Mouse (Mus musculus): ENCODE data around the gene Intu. TPM values are rescaled to one million over a fixed set of nuclear protein-coding genes. Genes with fewer than 3 reads are reported as not detected.

Gene Intu
- polyA plus RNA-seq (2015; fragmentation: Nextera tagmentation; extraction: Ambion mirVana): 3.5 and 4.1 TPM in 2 replicates

DNA sequence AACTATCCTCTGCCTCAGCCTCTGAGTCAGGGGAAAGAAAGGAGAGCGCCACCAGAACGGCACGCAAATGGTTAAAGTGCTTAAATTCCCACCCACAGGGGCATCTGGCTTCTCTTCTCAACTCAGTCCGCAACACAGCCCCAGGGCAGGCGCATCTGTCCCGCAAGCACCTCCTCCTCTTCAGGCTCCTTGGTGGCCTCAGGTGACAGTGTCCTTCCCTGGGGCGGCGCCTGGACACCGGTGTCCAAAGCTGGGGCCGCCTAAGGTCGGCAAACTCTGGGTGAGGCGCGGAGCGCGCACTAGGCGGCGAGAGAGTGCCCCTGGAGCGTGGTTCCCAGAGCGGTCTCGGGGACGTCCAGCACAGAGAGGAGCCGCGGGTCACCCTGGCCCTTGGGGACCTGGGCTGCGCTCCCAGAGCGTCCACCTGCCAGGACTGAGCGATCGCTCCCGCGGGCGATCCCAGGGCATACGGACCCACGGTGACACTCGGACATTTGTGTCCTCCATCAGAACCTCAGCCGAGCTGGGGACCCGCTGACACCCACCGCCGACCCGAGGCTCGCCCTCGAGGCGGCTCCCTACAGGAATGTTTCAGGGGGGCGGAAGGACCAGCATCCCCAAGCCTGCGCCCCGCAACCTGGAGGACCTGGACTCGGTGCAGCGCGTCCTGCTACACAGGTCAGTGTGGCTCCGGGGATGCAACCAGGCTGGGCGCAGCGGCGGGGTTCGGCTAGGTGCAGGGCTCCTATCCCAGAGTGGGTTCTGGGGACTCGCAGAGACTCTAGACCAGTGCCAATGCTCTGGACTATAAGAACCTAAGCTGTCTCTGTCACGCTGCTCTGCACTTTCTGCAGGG, at the start of gene Intu:
Gene Intu, plus strand, starts transcription at position 1 of the 856 bp plus-strand sequence.
- WGBS: under 1% methylated on average over 54 of the region's 54 CpGs
- H3K9ac ChIP-seq: peak within 1 kb of the TSS; percentile 80
- ATAC-seq (ENCODE audit: low FRiP score): peak; percentile 86
- H3K36me3 ChIP-seq: no peaks in the 10 kb centered on the region
- H3K4me2 ChIP-seq: peak within 1 kb of the TSS; percentile 100
- H3K4me1 ChIP-seq (replicated peaks): peaks cover 44% of the 10 kb centered on the region
- no peak within 1 kb of the TSS; the same call in 1 of the 2 replicates for H3K27ac ChIP-seq
- H3K27me3 ChIP-seq: peaks cover 45% of the 10 kb centered on the region
- peak within 1 kb of the TSS; percentile 63 for H3K4me3 ChIP-seq
- no peaks in the 10 kb centered on the region for H3K9me3 ChIP-seq

DNA sequence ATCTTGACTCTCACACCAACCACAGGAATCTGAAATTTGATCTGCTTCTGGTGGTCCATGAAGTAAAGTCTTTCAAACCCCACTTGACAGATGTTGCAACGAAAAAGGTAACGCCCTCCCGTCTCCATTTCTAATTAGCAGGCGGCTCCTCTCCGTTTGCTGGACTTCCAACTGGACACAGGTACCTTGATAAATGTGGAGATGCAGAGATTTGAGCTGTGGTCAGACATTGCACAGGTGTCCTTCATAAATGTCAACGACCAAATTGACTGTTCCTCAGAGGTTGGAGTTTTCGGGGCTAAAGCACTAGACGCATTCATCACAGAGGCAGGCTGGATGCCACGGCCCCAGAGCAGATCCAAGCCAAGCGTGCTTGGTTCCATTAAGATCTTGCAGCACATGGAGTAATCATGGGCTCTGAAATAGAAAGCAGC, 47.8 kb upstream of the Intu start:
- H3K9ac ChIP-seq: no peak overlapping the region

DNA sequence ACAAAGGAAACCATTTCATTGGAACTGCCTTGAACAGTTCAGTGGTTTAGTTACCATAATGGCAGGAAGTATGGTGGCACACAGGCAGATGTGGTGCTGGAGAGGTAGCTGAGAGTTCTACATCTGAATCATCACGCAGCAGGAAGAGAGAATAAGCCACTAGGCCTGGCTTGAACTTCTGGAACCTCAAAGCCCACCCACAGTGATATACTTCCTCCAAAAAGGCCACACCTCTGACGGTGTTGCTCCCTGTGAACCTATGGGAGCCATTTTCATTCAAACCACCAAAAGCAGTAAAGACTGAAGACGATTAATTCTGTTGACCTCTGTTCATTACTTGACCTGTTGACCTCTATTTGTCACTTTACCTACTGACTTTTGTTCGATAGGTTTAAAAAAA, 43.7 kb upstream of the Intu start:
- H3K9me3 ChIP-seq: 0 out of 2 replicates have a peak, but pooled peaks cover 3% of the 10 kb centered on the region
- no peak for ATAC-seq (ENCODE audit: low FRiP score)
- no peak overlapping the region for H3K27ac ChIP-seq
- no peak overlapping the region for H3K9ac ChIP-seq
- no peaks in the 10 kb centered on the region for H3K27me3 ChIP-seq
- H3K4me3 ChIP-seq: no peak overlapping the region
- no peak overlapping the region for H3K4me2 ChIP-seq
- no peaks in the 10 kb centered on the region for H3K36me3 ChIP-seq
- 83% methylated on average over 4 of the region's 4 CpGs for WGBS
- H3K4me1 ChIP-seq (replicated peaks): no peaks in the 10 kb centered on the region

More for the DNA sequence above, 47.8 kb upstream of the Intu start:
- ATAC-seq (ENCODE audit: low FRiP score): no peak
- no peak overlapping the region for H3K4me3 ChIP-seq
- H3K27me3 ChIP-seq: no peaks in the 10 kb centered on the region
- no peaks in the 10 kb centered on the region for H3K9me3 ChIP-seq
- H3K4me2 ChIP-seq: no peak overlapping the region
- no peaks in the 10 kb centered on the region for H3K4me1 ChIP-seq (replicated peaks)
- no peak overlapping the region for H3K27ac ChIP-seq
- 82% methylated on average over 10 of the region's 10 CpGs for WGBS
- H3K36me3 ChIP-seq: no peaks in the 10 kb centered on the region

DNA sequence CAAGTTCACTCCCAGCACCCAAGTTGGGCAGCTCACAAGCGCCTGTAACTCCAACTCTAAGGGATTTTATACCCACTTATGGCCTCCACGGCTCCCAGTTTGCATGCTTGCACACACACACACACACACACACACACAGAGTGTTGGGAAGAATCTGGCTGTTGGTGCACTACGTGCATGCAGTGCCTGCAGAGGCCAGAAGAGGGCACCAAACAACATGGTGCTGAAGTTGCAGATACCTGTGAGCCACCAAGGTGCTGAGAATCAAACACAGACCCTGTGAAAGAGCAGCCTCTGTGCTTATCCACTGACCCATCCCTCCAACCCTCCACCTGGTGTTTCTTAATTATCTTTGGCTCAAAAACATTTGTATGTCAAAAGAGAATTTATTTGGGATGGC, 39.3 kb upstream of the Intu start:
- Histone ChIP-seq H3K4me3 (no peak overlapping the region), H3K27ac (no peak overlapping the region), H3K4me2 (no peak overlapping the region), H3K9me3 (0 out of 2 replicates have a peak, but pooled peaks cover 3% of the 10 kb centered on the region), H3K9ac (no peak overlapping the region), H3K27me3 (no peaks in the 10 kb centered on the region), H3K4me1 (replicated peaks) (no peaks in the 10 kb centered on the region), H3K36me3 (no peaks in the 10 kb centered on the region)
- WGBS: 91% methylated on average over 3 of the region's 3 CpGs
- ATAC-seq (ENCODE audit: low FRiP score): no peak

DNA sequence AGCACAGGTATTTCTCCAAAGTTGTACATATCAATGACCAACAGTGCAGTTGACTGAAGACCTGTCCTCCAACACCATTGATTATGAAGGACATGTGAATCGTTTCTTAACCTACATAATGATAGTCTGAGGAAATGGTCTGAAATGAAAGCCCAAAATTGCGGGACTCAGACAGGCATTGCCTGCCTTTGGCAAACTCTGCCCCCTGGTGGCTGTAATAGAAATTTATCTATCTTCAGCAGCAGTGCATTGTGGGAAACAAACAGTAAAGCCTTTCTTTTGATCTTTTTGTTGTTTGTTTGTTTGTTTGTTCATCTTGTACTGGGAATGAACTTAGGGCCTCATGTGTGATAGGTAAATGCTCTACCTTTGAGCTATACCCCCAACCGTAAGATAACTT, 32.2 kb upstream of the Intu start:
- Histone ChIP-seq H3K4me3 (no peak overlapping the region), H3K9ac (no peak overlapping the region), H3K27me3 (no peaks in the 10 kb centered on the region), H3K36me3 (no peaks in the 10 kb centered on the region), H3K4me1 (replicated peaks) (no peaks in the 10 kb centered on the region), H3K4me2 (no peak overlapping the region), H3K27ac (no peak overlapping the region), H3K9me3 (no peaks in the 10 kb centered on the region)
- no peak for ATAC-seq (ENCODE audit: low FRiP score)
- WGBS: 92% methylated on average over 3 of the region's 3 CpGs

DNA sequence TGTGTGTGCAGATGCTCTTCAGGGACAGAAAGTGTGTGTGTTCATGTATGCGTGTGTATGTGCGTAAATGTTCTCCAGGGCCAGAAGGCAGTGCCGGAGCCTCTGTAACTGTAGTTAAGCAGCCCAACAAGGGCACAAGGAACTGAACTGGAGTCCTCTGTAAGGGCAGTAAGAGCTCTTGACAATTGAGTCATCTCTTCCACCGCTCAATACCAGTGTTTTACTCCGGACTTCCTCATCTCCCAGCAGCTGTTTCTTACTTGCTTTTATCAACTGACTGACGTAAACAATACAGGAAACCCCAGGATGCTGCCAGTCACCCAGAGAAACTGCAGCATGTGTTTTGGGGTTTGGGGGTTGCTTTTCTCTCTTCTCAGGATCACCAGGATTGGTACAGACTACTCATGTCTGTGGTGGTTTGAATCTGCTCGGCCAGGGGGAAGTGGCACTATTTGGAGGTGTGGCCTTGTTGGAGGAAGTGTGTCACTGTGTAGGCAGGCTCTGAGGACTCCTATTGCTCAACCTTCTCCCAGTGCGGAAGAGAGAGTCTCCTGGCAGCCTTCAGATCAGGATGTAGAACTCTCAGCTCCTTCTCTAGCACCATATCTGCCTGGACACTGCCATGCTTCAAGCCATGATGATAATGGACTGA, 30.8 kb upstream of the Intu start:
- Histone ChIP-seq H3K4me2 (no peak overlapping the region), H3K36me3 (no peaks in the 10 kb centered on the region), H3K27ac (no peak overlapping the region), H3K27me3 (no peaks in the 10 kb centered on the region), H3K4me3 (no peak overlapping the region), H3K9ac (no peak overlapping the region), H3K4me1 (replicated peaks) (no peaks in the 10 kb centered on the region), H3K9me3 (no peaks in the 10 kb centered on the region)
- no peak for ATAC-seq (ENCODE audit: low FRiP score)
- 92% methylated on average over 8 of the region's 8 CpGs for WGBS

DNA sequence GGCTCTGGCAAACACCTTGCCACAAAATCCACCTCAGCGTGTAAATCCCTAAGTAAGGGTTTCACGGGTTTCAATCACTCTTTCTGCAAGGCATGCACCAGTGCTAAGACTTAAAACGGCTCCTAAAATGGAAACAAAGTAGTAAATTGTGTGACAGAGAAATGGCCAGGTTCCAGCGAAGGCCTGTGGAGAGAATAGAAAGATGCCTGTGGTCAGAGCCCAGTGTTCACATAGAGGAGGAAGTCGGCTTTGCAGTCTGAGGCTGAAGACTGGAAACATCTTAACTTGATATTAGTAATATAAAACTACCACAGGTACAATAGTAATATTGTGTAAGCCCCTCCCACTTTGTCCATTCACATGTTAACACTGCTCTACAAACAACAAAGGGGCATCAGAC, 26.7 kb upstream of the Intu start:
- Histone ChIP-seq H3K27ac (no peak overlapping the region), H3K4me3 (no peak overlapping the region), H3K4me1 (replicated peaks) (no peaks in the 10 kb centered on the region), H3K27me3 (no peaks in the 10 kb centered on the region), H3K36me3 (no peaks in the 10 kb centered on the region), H3K9ac (no peak overlapping the region), H3K4me2 (no peak overlapping the region), H3K9me3 (no peaks in the 10 kb centered on the region)
- 88% methylated on average over 5 of the region's 5 CpGs for WGBS
- ATAC-seq (ENCODE audit: low FRiP score): no peak

DNA sequence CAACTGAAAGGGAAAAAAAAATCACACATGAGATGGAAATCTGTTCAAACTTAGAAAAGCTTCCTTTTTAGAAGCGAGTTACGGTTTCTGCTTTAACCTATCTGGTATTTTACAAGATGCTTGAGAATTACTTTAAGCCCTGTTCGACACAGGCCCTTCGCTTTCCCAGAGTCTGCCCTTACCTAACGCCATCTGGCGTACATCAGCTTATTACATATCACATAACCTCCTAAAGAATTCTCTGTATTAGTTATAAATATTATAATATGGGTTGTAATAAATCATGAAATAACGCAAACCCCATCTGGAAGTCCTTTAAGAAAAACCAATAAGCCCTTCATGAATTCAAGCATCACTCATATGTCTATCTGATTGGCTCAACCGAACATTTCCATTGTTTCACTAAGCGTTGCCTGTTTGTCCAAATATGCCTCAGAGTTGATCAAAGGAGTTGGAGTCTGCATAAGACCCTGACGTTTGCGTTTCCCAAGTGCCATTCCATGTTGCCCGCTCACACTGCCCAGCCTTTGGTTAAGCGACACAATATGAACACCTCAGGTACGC, 25.6 kb upstream of the Intu start:
- WGBS: 95% methylated on average over 14 of the region's 14 CpGs

DNA sequence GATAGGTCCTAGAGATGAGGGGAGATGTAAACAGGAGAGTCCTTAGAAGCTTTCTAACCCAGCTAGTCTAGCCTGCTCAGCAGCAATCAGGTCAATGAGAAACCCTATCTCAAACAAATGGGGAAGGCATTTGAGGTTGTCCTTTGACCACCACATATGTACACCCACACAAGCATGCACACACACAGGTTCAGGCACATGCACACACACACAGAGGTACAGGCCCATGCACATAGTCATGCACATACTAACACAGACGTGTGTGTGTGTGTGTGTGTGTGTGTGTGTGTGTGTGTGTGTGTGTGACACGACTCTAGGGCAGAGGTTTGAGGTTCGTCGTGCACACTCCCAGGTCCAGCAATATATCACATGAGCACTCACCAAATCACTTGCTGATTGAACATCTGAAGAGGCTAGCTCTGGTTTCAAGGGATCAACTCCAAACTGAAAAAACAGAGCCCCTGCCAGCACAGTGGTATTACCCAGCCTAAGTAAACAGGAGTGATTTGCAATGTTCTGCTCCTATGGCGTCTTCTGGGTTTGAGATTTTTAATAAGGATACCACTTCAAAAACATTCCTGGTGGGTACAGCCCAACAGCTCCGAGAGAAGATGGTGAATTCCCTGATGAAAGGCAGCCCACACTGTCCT, 22.0 kb upstream of the Intu start:
- ATAC-seq (ENCODE audit: low FRiP score): no peak
- Histone ChIP-seq H3K27ac (no peak overlapping the region), H3K27me3 (no peaks in the 10 kb centered on the region), H3K9ac (no peak overlapping the region), H3K4me2 (no peak overlapping the region), H3K4me1 (replicated peaks) (no peaks in the 10 kb centered on the region), H3K4me3 (no peak overlapping the region), H3K9me3 (no peaks in the 10 kb centered on the region), H3K36me3 (no peaks in the 10 kb centered on the region)
- 82% methylated on average over 6 of the region's 6 CpGs for whole genome bisulfite sequencing

More for the DNA sequence above, 25.6 kb upstream of the Intu start:
- H3K27ac ChIP-seq: no peak overlapping the region
- ATAC-seq (ENCODE audit: low FRiP score): no peak
- no peaks in the 10 kb centered on the region for H3K9me3 ChIP-seq
- H3K27me3 ChIP-seq: no peaks in the 10 kb centered on the region
- no peak overlapping the region for H3K9ac ChIP-seq
- H3K36me3 ChIP-seq: no peaks in the 10 kb centered on the region
- no peak overlapping the region for H3K4me3 ChIP-seq
- H3K4me1 ChIP-seq (replicated peaks): no peaks in the 10 kb centered on the region
- no peak overlapping the region for H3K4me2 ChIP-seq

DNA sequence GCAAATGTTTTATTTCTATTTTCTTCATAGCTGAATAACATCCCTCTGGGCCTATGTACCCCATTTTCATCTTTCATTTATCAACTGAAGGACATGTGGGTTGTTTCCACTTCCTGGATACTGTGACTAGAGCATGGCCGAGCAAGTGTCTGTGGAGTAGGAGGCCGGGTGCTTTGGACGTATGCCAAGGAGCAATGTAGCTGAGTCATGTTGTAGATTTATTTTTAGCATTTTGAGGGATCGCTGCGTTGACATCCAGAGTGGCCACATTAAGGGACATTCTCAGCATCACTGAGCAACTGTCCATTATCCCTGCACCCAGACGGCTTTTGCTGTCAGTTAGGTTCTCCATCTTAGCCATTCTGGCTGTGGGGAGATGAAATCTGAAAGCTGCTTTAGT, 20.5 kb upstream of the Intu start:
- ATAC-seq (ENCODE audit: low FRiP score): no peak
- Histone ChIP-seq H3K9me3 (no peaks in the 10 kb centered on the region), H3K27me3 (no peaks in the 10 kb centered on the region), H3K36me3 (no peaks in the 10 kb centered on the region), H3K9ac (no peak overlapping the region), H3K4me1 (replicated peaks) (no peaks in the 10 kb centered on the region), H3K27ac (no peak overlapping the region), H3K4me2 (no peak overlapping the region), H3K4me3 (no peak overlapping the region)
- WGBS: 58% methylated on average over 6 of the region's 6 CpGs

DNA sequence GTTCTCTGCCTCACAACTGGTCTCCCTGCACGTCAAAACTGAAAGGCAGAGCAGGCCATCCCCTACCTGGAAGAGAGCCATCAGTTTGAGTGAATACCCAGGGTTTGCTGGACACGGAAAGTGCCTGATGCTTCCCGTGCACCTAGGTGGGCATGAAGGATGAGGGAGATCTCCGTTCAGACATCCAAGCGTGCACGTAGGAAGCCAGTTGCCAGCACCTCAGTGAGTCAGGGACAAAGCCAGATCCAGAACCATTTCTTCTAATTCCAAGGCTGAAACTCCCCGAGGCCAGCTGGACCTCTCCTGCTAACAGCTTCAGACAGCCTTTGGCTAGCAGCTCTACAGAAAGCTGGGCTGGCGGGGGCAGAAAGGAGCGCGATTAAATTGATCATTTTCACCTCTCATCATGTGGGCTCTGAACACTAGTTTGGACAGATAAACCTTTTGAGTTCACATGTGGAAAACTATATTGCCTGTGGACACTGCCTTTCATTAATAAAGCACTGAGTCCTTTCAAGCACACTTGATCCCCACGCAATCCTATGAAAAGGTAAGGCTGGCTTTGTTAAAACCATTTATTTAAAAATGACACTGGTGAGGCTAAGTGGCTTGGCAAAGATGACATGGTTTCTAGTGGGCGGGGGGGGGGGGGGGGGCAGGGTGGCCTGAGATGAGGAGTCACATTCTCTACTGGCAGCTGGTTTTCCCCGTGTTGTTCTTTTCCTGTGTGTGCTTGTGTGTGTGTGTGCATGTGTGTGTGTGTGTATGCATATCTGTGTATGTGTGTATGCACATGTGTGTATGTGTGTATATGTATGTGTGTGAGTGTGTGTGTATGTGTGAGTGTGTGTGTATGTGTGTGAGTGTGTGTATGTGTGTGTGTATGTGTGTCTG, 17.9 kb upstream of the Intu start:
- H3K27me3 ChIP-seq: no peaks in the 10 kb centered on the region
- H3K9me3 ChIP-seq: no peaks in the 10 kb centered on the region
- H3K9ac ChIP-seq: no peak overlapping the region
- H3K27ac ChIP-seq: no peak overlapping the region
- H3K4me2 ChIP-seq: no peak overlapping the region
- WGBS: 87% methylated on average over 13 of the region's 13 CpGs
- H3K4me3 ChIP-seq: no peak overlapping the region
- no peak for ATAC-seq (ENCODE audit: low FRiP score)
- no peaks in the 10 kb centered on the region for H3K36me3 ChIP-seq
- H3K4me1 ChIP-seq (replicated peaks): no peaks in the 10 kb centered on the region
